Mouse (Mus musculus): ENCODE results near the gene Tubb4a. TPM values are rescaled to one million over a fixed set of nuclear protein-coding genes. Genes with fewer than 3 reads are reported as not detected.
A peak's percentile ranks its signal among the peaks of the same experiment; 100 is the strongest.
"Not testable (repeated sequence)": the region's sequence is repeated elsewhere in the genome, so short reads cannot be mapped to it uniquely, and the experiment has no call there.

Gene Tubb4a
- polyA plus RNA-seq (2016; fragmentation: Nextera tagmentation; extraction: Ambion mirVana), result 9.4 and 11.3 TPM in 2 replicates

DNA sequence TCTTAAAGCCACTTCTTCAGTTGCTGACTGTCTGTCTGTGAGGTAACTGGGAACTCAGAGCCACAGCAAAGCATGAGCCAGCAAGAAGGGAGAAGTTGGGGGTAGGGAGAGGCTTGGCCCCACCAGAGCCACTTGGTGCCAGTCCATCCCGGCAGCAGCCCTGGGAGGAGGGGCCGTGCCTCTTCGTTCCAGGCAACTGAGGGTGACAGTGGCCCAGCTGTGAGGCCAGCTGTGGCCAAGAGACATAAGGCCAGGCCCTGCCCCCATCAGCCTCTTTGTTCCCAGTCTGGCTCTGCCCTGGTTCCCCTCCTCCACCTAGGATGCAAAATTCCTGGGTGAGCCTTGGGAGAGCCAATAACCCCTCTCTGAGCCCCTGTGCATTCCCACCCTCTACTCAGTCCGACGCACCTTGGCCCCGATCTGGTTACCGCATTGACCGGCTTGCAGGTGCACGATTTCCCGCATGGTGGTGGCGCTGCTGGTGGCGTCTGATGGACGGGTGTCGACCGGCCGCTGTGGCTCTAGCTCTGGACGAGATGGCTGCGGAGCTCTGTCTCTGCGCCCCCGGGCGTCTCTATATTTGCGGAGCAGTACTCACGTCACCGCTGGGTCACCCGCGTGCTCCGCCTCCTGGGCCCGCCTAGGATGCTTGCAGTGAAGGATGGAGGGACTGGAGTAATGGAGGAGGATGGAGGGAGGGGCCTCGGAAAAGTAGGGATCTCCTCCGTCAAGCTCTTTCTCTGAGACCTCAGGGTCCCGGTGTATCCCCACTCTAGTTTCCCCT lies at the start of gene Tubb4a:
Gene Tubb4a (minus strand): TSS at position 734 of the 784 bp plus-strand sequence.
- Histone ChIP-seq H3K4me1 (replicated peaks) (peaks cover 8% of the 10 kb centered on the region), H3K9me3 (replicated peaks) (no peaks in the 10 kb centered on the region), H3K27ac (ENCODE audit: poor library complexity, severe bottlenecking) (no peak within 1 kb of the TSS), H3K4me3 (peak within 1 kb of the TSS; percentile 47), H3K9ac (peak within 1 kb of the TSS; percentile 57; the same call in 1 of the 2 replicates), H3K36me3 (no peaks in the 10 kb centered on the region), H3K27me3 (replicated peaks) (peaks cover 42% of the 10 kb centered on the region), H3K4me2 (peak within 1 kb of the TSS; percentile 77)
- ATAC-seq (ENCODE audit: insufficient number of reproducible peaks, low FRiP score), result peak; percentile 56; the same call in 1 of the 2 replicates
- WGBS, result under 1% methylated on average over 31 of the region's 31 CpGs

DNA sequence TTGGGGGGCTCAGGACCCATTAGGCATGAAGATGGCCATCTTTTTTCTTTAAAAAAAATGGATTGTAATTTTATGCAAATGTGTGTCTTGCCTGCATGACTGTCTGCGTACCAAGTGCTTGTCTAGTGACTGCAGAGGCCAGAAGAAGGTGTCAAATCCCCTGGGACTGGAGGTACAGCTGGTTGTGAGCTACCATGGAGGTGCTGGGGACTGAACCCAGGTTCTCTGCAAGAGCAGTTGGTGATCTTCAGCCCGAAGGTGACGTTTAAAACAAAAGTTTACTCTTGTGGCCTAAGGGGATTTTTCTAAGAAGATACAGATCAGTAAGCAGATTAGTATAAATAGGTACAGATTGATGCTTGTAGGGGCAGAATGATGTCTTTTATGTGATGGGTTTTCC lies 48.1 kb upstream of the Tubb4a start:
- WGBS, result 77% methylated on average over 3 of the region's 3 CpGs
- Histone ChIP-seq H3K27ac (ENCODE audit: poor library complexity, severe bottlenecking) (no peak overlapping the region), H3K27me3 (replicated peaks) (peaks cover 13% of the 10 kb centered on the region; the same call in 1 of the 2 replicates), H3K9ac (no peak overlapping the region), H3K9me3 (replicated peaks) (no peaks in the 10 kb centered on the region), H3K36me3 (no peaks in the 10 kb centered on the region), H3K4me1 (replicated peaks) (no peaks in the 10 kb centered on the region), H3K4me2 (no peak overlapping the region), H3K4me3 (no peak overlapping the region)
- ATAC-seq (ENCODE audit: insufficient number of reproducible peaks, low FRiP score), result no peak

DNA sequence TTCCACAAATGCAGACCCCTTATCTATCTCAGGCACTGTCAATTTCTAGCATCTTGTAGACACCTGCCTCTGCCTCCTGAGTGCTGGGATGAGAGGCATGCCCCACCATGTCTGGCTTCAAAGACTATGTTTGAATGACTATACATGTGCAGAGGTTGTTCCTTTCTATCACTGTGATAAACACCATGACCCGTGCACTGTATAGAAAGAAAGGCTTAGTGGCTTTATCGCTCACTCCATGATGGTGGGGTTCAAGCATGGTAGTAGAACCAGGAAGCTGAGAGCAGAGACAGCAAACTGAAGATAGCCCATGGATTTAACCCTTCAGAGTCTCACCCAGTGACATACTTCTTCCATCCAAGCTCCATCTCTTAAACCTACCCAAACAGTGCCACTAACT lies 47.1 kb upstream of the Tubb4a start:
- no peaks in the 10 kb centered on the region for H3K9me3 ChIP-seq (replicated peaks)
- H3K27me3 ChIP-seq (replicated peaks), result peaks cover 13% of the 10 kb centered on the region; the same call in 1 of the 2 replicates
- no peaks in the 10 kb centered on the region for H3K36me3 ChIP-seq
- H3K9ac ChIP-seq, result no peak overlapping the region
- H3K27ac ChIP-seq (ENCODE audit: poor library complexity, severe bottlenecking), result no peak overlapping the region
- no peak overlapping the region for H3K4me2 ChIP-seq
- 60% methylated on average over 2 of the region's 2 CpGs for WGBS
- no peak for ATAC-seq (ENCODE audit: insufficient number of reproducible peaks, low FRiP score)
- no peaks in the 10 kb centered on the region for H3K4me1 ChIP-seq (replicated peaks)
- no peak overlapping the region for H3K4me3 ChIP-seq

DNA sequence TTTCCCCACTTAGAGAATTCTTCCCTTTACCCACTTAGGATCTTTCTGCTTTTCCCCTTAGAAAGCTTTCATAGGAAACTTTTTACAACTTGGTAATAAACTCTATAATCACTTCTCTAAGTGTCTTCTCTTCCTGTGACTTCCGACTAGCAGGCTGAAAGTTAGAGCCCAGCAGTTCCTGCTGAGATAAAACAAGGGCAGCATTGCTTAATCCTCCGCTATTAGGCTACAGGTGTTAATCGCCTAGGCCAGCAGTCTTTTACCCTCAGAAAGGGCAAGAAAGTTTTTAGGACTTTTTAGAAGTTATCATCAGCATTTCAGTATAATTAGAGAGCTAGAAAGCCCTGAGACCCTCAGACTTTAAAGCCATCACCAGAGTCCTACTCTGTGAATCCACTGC lies 46.4 kb upstream of the Tubb4a start:
- peaks cover 13% of the 10 kb centered on the region; the same call in 1 of the 2 replicates for H3K27me3 ChIP-seq (replicated peaks)
- not testable (repeated sequence) for H3K9me3 ChIP-seq (replicated peaks); ATAC-seq (ENCODE audit: insufficient number of reproducible peaks, low FRiP score); H3K4me3 ChIP-seq; H3K4me1 ChIP-seq (replicated peaks); H3K36me3 ChIP-seq; H3K9ac ChIP-seq; H3K4me2 ChIP-seq; H3K27ac ChIP-seq (ENCODE audit: poor library complexity, severe bottlenecking)
- WGBS, result 6% methylated on average over 3 of the region's 3 CpGs

DNA sequence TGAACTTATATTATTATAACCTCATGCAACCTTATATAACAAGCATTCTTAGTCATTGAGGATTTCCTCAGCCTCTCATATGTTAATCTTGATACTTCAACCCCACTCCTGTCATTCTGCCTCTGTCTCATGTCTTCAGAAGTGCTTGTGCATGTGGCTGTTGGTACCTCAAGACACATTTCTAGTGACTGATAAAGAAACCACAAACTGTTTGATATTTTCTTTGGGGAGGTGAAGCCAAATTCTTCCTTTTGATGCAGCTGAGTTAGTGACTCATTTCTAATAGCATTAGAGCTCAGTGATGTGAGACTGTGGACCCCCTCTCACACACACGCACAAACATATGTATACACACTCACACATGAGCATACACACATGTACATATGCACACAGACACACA lies 44.2 kb upstream of the Tubb4a start:
- Histone ChIP-seq H3K4me3 (no peak overlapping the region), H3K4me1 (replicated peaks) (no peaks in the 10 kb centered on the region), H3K4me2 (no peak overlapping the region), H3K27me3 (replicated peaks) (0 out of 2 replicates have a peak, but pooled peaks cover 13% of the 10 kb centered on the region), H3K36me3 (no peaks in the 10 kb centered on the region), H3K27ac (ENCODE audit: poor library complexity, severe bottlenecking) (no peak overlapping the region), H3K9ac (no peak overlapping the region), H3K9me3 (replicated peaks) (no peaks in the 10 kb centered on the region)
- 80% methylated on average over 1 of the region's 1 CpGs for WGBS
- no peak for ATAC-seq (ENCODE audit: insufficient number of reproducible peaks, low FRiP score)

DNA sequence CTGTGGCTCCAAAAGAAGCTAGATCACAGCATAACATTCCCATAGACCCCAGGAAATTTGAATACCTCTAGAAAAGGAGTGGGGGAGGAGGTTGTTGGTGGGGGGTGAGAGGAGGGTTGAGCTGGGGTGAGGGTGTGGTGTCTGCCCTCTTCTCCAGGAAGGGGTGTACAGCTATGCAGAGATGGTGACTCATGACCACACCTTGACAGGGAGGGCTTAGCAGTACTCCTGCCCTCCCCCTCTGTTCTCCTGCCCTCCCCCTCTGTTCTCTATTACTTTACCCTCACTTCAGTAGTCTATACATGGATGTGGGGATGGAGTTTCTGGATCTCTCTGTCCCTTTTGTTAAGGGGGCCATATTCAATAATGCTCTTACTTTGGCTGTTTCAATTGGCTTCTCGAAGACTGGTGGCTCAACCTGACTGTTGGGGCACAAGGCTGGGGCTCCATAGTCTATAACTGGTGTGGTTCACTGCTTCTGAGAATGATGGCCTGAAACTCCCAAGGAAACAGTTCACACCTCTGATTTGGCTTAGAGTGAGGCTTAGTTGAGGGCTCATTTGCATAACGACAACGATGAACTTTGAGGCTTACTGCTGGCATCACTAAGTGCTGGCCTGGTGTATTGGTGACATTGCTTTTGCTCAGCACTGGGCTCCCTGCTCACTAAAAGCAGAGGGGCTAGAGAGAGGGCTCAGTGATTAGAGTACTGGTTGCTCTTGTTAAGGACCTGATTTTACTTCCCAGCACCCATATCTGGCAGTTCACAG lies 38.5 kb upstream of the Tubb4a start:
- H3K9me3 ChIP-seq (replicated peaks), result no peaks in the 10 kb centered on the region
- H3K9ac ChIP-seq, result no peak overlapping the region
- no peak overlapping the region for H3K4me2 ChIP-seq
- 53% methylated on average over 3 of the region's 3 CpGs for WGBS
- ATAC-seq (ENCODE audit: insufficient number of reproducible peaks, low FRiP score), result no peak
- no peaks in the 10 kb centered on the region for H3K36me3 ChIP-seq
- 0 out of 2 replicates have a peak, but pooled peaks cover 3% of the 10 kb centered on the region for H3K27me3 ChIP-seq (replicated peaks)
- no peak overlapping the region for H3K4me3 ChIP-seq
- no peak overlapping the region for H3K27ac ChIP-seq (ENCODE audit: poor library complexity, severe bottlenecking)
- H3K4me1 ChIP-seq (replicated peaks), result no peaks in the 10 kb centered on the region

DNA sequence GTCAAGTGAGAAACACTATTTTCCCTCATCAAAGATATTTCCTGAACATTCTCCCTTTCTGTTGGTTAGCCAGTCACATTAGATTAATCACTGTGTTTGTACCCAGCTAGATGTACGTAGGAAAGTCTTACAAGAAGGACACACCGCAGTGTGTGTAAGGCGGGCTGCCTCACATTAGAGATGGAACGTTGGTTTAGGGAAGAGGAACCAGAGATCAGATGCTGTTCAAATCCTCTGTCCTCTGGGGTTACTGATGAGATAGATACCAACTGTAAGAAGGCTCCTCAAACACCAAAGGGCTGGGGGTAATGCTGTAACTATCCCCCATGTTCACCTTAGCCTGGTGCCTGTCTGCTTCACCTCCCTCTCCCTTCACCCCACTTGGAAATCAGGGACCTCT lies 37.2 kb upstream of the Tubb4a start:
- WGBS, result 78% methylated on average over 4 of the region's 4 CpGs

DNA sequence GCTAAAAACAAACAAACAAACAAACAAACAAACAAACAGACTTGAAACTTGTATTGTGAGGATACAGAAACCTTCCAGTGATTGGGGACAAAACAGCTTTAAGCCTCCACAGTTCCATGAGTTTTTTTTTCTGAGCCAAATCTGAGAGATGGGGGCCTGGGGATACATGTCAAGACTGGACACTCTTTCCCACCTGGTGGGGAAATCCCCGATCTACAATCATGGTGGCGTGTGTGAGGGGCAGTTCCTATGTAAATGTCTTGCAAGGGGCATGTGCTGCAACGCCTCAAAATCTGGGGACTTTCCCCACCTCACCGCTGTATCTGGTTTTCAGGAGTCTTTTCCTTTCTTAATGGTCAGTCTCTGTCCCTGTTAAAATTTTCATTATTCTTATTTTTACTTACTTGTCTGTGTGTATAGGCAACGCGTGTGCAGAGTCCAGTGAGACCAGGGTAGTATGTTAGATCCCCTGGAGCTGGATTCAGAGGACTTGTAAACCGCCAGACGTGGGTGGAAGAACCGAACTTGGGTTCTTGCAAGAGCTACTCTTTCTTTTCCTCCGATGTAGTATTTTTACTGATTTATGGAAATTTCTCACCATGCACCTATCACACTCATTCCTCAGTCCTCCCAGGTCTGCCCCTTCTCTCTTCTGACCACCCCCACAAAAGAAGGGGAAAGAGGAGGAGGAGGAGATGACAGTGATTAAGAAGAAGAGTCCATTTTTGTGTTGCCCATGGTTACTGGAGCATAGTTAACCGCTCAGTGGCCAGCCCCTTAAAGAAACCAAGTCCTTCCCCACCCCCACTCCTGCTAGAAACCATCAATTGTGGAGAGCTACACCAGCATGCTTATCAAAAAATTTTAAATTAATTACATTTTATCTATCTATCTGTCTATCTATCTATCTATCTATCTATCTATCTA lies 35.9 kb upstream of the Tubb4a start:
- H3K27me3 ChIP-seq (replicated peaks), result 0 out of 2 replicates have a peak, but pooled peaks cover 3% of the 10 kb centered on the region
- H3K4me3 ChIP-seq, result no peak overlapping the region
- no peaks in the 10 kb centered on the region for H3K9me3 ChIP-seq (replicated peaks)
- no peaks in the 10 kb centered on the region for H3K4me1 ChIP-seq (replicated peaks)
- H3K36me3 ChIP-seq, result no peaks in the 10 kb centered on the region
- 82% methylated on average over 11 of the region's 11 CpGs for WGBS
- H3K4me2 ChIP-seq, result no peak overlapping the region
- H3K9ac ChIP-seq, result no peak overlapping the region
- ATAC-seq (ENCODE audit: insufficient number of reproducible peaks, low FRiP score), result no peak
- H3K27ac ChIP-seq (ENCODE audit: poor library complexity, severe bottlenecking), result no peak overlapping the region

More for the DNA sequence above, 37.2 kb upstream of the Tubb4a start:
- Histone ChIP-seq H3K4me2 (no peak overlapping the region), H3K27me3 (replicated peaks) (0 out of 2 replicates have a peak, but pooled peaks cover 3% of the 10 kb centered on the region), H3K4me1 (replicated peaks) (no peaks in the 10 kb centered on the region), H3K4me3 (no peak overlapping the region), H3K9me3 (replicated peaks) (no peaks in the 10 kb centered on the region), H3K36me3 (no peaks in the 10 kb centered on the region), H3K9ac (no peak overlapping the region), H3K27ac (ENCODE audit: poor library complexity, severe bottlenecking) (no peak overlapping the region)
- no peak for ATAC-seq (ENCODE audit: insufficient number of reproducible peaks, low FRiP score)

DNA sequence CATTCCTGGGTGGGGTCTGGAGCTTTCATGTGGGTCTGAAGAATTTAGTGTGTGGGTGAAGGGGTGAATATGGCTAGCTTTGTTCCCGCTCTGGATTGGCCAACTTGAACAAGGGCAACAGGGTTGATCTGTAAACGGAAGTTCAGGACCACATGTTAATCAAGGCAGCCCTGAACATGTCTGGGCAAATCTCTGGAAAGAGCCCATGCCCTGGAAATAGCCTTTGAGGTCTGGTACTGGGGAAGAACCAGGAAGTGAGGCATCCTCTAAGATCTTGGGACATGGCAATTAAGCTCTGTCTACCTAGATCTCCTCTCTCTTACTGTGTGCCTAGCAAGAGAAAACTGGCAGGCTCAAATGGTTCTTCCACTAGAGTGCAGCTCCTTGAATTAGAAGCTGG lies 34.3 kb upstream of the Tubb4a start:
- Histone ChIP-seq H3K9me3 (replicated peaks) (no peaks in the 10 kb centered on the region), H3K4me1 (replicated peaks) (no peaks in the 10 kb centered on the region), H3K4me3 (no peak overlapping the region), H3K27me3 (replicated peaks) (0 out of 2 replicates have a peak, but pooled peaks cover 3% of the 10 kb centered on the region), H3K4me2 (no peak overlapping the region), H3K9ac (no peak overlapping the region), H3K36me3 (no peaks in the 10 kb centered on the region), H3K27ac (ENCODE audit: poor library complexity, severe bottlenecking) (no peak overlapping the region)
- no peak for ATAC-seq (ENCODE audit: insufficient number of reproducible peaks, low FRiP score)
- 72% methylated on average over 2 of the region's 2 CpGs for WGBS

DNA sequence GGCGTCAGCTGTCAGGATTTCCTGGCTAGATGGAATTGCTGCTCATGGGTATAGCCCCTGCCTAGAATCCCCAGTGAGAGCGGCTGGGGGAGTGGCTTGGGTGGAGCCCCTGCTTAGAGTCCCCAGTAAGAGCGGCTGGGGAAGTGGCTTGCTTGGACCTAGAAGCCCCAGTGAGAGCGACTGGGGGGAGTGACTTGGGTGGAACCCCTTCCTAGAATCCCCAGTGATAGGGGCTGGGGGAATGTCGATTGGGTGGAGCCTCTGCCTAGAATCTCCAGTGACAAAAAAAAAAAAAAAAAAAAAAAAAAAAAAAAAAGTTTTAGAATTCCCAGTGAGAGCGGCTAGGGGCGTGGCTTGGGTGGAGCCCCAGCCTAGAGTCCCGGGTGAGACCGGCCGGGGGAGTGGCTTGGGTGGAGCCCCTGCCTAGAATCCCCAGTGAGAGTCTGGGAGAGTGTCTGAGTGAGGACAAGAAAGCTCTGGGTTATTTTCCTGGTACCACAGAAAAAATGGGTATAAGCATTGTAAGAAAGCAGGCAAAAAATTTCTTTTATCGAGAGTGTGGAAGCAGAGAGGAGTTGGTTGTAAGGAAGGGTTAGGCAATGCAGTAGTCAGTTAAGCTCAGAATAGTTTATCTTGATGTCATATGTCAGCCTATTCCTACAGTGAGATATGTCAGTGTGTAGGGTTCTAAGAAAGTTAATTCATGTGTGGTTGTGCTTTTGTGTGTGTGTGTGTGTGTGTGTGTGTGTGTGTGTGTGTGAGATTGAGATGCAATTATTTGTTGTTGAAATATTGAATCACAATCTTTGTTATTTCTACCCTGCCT lies 31.2 kb upstream of the Tubb4a start:
- no peaks in the 10 kb centered on the region for H3K9me3 ChIP-seq (replicated peaks)
- H3K4me1 ChIP-seq (replicated peaks), result no peaks in the 10 kb centered on the region
- 3% methylated on average over 11 of the region's 11 CpGs for WGBS
- peak overlapping the region; percentile 44 for H3K4me2 ChIP-seq
- no peak overlapping the region for H3K9ac ChIP-seq
- H3K27ac ChIP-seq (ENCODE audit: poor library complexity, severe bottlenecking), result no peak overlapping the region
- no peaks in the 10 kb centered on the region for H3K36me3 ChIP-seq
- ATAC-seq (ENCODE audit: insufficient number of reproducible peaks, low FRiP score), result peak; percentile 80
- H3K27me3 ChIP-seq (replicated peaks), result no peaks in the 10 kb centered on the region; the same call in 1 of the 2 replicates
- H3K4me3 ChIP-seq, result no peak overlapping the region

All from heart, embryonic 12.5 days (tissue).